Mouse (Mus musculus): Measurements from ENCODE around the gene Nr2e1. TPM values are rescaled to one million over a fixed set of nuclear protein-coding genes. Genes with fewer than 3 reads are reported as not detected.

The Nr2e1 gene
- polyA plus RNA-seq, 1 experiment = not detected

- Histone ChIP-seq H3K27ac (ENCODE audit: insufficient read depth, low read depth, low read length) (no peak overlapping the region), H3K4me1 (ENCODE audit: control insufficient read depth, insufficient read depth, low read length) (no peaks in the 10 kb centered on the region), H3K4me3 (ENCODE audit: insufficient read depth, low read length) (no peak overlapping the region)
- TF ChIP-seq CTCF (IDR thresholded peaks at IDR 0.05; ENCODE audit: low read depth, low read length) (no peak), POLR2A (IDR thresholded peaks at IDR 0.05; ENCODE audit: borderline replicate concordance, low read depth, low read length) (no peak)
Observed at GRCm38 (mm10) chr10:42559581-42560200, 23.7 kb downstream of the Nr2e1 start.

- Histone ChIP-seq H3K4me1 (ENCODE audit: control insufficient read depth, insufficient read depth, low read length) (no peaks in the 10 kb centered on the region), H3K27ac (ENCODE audit: insufficient read depth, low read depth, low read length) (no peak overlapping the region), H3K4me3 (ENCODE audit: insufficient read depth, low read length) (no peak overlapping the region)
- TF ChIP-seq POLR2A (IDR thresholded peaks at IDR 0.05; ENCODE audit: borderline replicate concordance, low read depth, low read length) (no peak), CTCF (IDR thresholded peaks at IDR 0.05; ENCODE audit: low read depth, low read length) (no peak)
Observed at GRCm38 (mm10) chr10:42546507-42546906, 36.9 kb downstream of the Nr2e1 start.

- H3K4me3 ChIP-seq (ENCODE audit: insufficient read depth, low read length) = no peak overlapping the region
- no peak for TF ChIP-seq CTCF (IDR thresholded peaks at IDR 0.05; ENCODE audit: low read depth, low read length)
- TF ChIP-seq POLR2A (IDR thresholded peaks at IDR 0.05; ENCODE audit: borderline replicate concordance, low read depth, low read length) = no peak
- no peak overlapping the region for H3K27ac ChIP-seq (ENCODE audit: insufficient read depth, low read depth, low read length)
- H3K4me1 ChIP-seq (ENCODE audit: control insufficient read depth, insufficient read depth, low read length) = no peaks in the 10 kb centered on the region
Observed at GRCm38 (mm10) chr10:42545707-42546503, 37.5 kb downstream of the Nr2e1 start.

GRCm38 (mm10) chr10:42537571-42538316 is 45.7 kb downstream of the Nr2e1 start:
- Histone ChIP-seq H3K27ac (ENCODE audit: insufficient read depth, low read depth, low read length) (no peak overlapping the region), H3K4me3 (ENCODE audit: insufficient read depth, low read length) (no peak overlapping the region), H3K4me1 (ENCODE audit: control insufficient read depth, insufficient read depth, low read length) (no peaks in the 10 kb centered on the region)
- TF ChIP-seq CTCF (IDR thresholded peaks at IDR 0.05; ENCODE audit: low read depth, low read length) (no peak), POLR2A (IDR thresholded peaks at IDR 0.05; ENCODE audit: borderline replicate concordance, low read depth, low read length) (no peak)

- no peaks in the 10 kb centered on the region for H3K4me1 ChIP-seq (ENCODE audit: control insufficient read depth, insufficient read depth, low read length)
Observed at GRCm38 (mm10) chr10:42533836-42534453, 49.5 kb downstream of the Nr2e1 start.

GRCm38 (mm10) chr10:42525682-42526081 is 57.8 kb downstream of the Nr2e1 start:
- Histone ChIP-seq H3K27ac (ENCODE audit: insufficient read depth, low read depth, low read length) (no peak overlapping the region), H3K4me3 (ENCODE audit: insufficient read depth, low read length) (no peak overlapping the region), H3K4me1 (ENCODE audit: control insufficient read depth, insufficient read depth, low read length) (peaks cover 3% of the 10 kb centered on the region)
- TF ChIP-seq CTCF (IDR thresholded peaks at IDR 0.05; ENCODE audit: low read depth, low read length) (no peak), POLR2A (IDR thresholded peaks at IDR 0.05; ENCODE audit: borderline replicate concordance, low read depth, low read length) (no peak)

More at GRCm38 (mm10) chr10:42533836-42534453, 49.5 kb downstream of the Nr2e1 start:
- Histone ChIP-seq H3K27ac (ENCODE audit: insufficient read depth, low read depth, low read length) (no peak overlapping the region), H3K4me3 (ENCODE audit: insufficient read depth, low read length) (no peak overlapping the region)
- TF ChIP-seq CTCF (IDR thresholded peaks at IDR 0.05; ENCODE audit: low read depth, low read length) (no peak), POLR2A (IDR thresholded peaks at IDR 0.05; ENCODE audit: borderline replicate concordance, low read depth, low read length) (no peak)

GRCm38 (mm10) chr10:42523556-42524162 is 59.8 kb downstream of the Nr2e1 start:
- no peak overlapping the region for H3K27ac ChIP-seq (ENCODE audit: insufficient read depth, low read depth, low read length)
- H3K4me1 ChIP-seq (ENCODE audit: control insufficient read depth, insufficient read depth, low read length) = peaks cover 11% of the 10 kb centered on the region
- H3K4me3 ChIP-seq (ENCODE audit: insufficient read depth, low read length) = no peak overlapping the region
- TF ChIP-seq POLR2A (IDR thresholded peaks at IDR 0.05; ENCODE audit: borderline replicate concordance, low read depth, low read length) = no peak
- TF ChIP-seq CTCF (IDR thresholded peaks at IDR 0.05; ENCODE audit: low read depth, low read length) = no peak

- H3K4me3 ChIP-seq (ENCODE audit: insufficient read depth, low read length) = no peak overlapping the region
- H3K27ac ChIP-seq (ENCODE audit: insufficient read depth, low read depth, low read length) = no peak overlapping the region
- H3K4me1 ChIP-seq (ENCODE audit: control insufficient read depth, insufficient read depth, low read length) = peaks cover 13% of the 10 kb centered on the region
- no peak for TF ChIP-seq CTCF (IDR thresholded peaks at IDR 0.05; ENCODE audit: low read depth, low read length)
- no peak for TF ChIP-seq POLR2A (IDR thresholded peaks at IDR 0.05; ENCODE audit: borderline replicate concordance, low read depth, low read length)
Observed at GRCm38 (mm10) chr10:42522912-42523311, 60.5 kb downstream of the Nr2e1 start.

- TF ChIP-seq POLR2A (IDR thresholded peaks at IDR 0.05; ENCODE audit: borderline replicate concordance, low read depth, low read length) (no peak), CTCF (IDR thresholded peaks at IDR 0.05; ENCODE audit: low read depth, low read length) (no peak)
- H3K4me3 ChIP-seq (ENCODE audit: insufficient read depth, low read length) = no peak overlapping the region
- H3K27ac ChIP-seq (ENCODE audit: insufficient read depth, low read depth, low read length) = no peak overlapping the region
- peaks cover 13% of the 10 kb centered on the region for H3K4me1 ChIP-seq (ENCODE audit: control insufficient read depth, insufficient read depth, low read length)
Observed at GRCm38 (mm10) chr10:42521315-42521981, 62.0 kb downstream of the Nr2e1 start.
